Mouse (Mus musculus) neural tube, embryonic 12.5 days (tissue): ENCODE results near the gene Cadps. TPM values are rescaled to one million over a fixed set of nuclear protein-coding genes. Genes with fewer than 3 reads are reported as not detected.

Experiments used
- ATAC-seq: fragments of 200-750 bp; cut with Nextera tagmentation; 2 replicates; pipeline ENCODE4 v1.8.0; 2017; ENCODE audit warnings: low read depth, mild to moderate bottlenecking, moderate TSS enrichment, moderate library complexity; ENCODE audit not compliant: low FRiP score
- H3K27ac ChIP-seq: fragments of 300-500 bp; sonication (generic); 2 replicates; pipeline ENCODE4 v1.5.1; 2016
- H3K27me3 ChIP-seq: fragments of 300-500 bp; sonication (generic); replicated peaks from 2 replicates; pipeline ENCODE4 v1.6.1; 2016; ENCODE audit warnings: mild to moderate bottlenecking
- H3K36me3 ChIP-seq: fragments of 300-500 bp; sonication (generic); 2 replicates; pipeline ENCODE4 v1.6.1; 2016; ENCODE audit warnings: mild to moderate bottlenecking
- H3K4me1 ChIP-seq: fragments of 300-500 bp; sonication (generic); 2 replicates; pipeline ENCODE4 v1.6.1; 2016
- H3K4me2 ChIP-seq: fragments of 300-500 bp; sonication (generic); replicated peaks from 2 replicates; pipeline ENCODE4 v1.6.1; 2016; ENCODE audit warnings: mild to moderate bottlenecking
- H3K4me3 ChIP-seq: fragments of 300-500 bp; sonication (generic); 2 replicates; pipeline ENCODE4 v1.5.1; 2016
- H3K9ac ChIP-seq: fragments of 300-500 bp; sonication (generic); 2 replicates; pipeline ENCODE4 v1.6.1; 2016; ENCODE audit warnings: mild to moderate bottlenecking
- H3K9me3 ChIP-seq: fragments of 300-500 bp; sonication (generic); 2 replicates; pipeline ENCODE4 v1.6.1; 2016; ENCODE audit warnings: mild to moderate bottlenecking
- WGBS: fragments of 180-500 bp; shearing (Covaris S2); methylation state at CpG from one replicate; pipeline ENCODE4 v1.1.7; 2016; 5-methylcytosine and 5-hydroxymethylcytosine counted together
- polyA plus RNA-seq: library from polyadenylated mRNA; unstranded; fragments of >200 nt; fragmentation: Nextera tagmentation; extraction: Ambion mirVana; gene quantifications from 2 replicates; pipeline ENCODE4 v1.2.1, GENCODE M21; 2016

The Cadps gene
- polyA plus RNA-seq, 1 experiment from 2014 or later = 30.1 TPM

DNA sequence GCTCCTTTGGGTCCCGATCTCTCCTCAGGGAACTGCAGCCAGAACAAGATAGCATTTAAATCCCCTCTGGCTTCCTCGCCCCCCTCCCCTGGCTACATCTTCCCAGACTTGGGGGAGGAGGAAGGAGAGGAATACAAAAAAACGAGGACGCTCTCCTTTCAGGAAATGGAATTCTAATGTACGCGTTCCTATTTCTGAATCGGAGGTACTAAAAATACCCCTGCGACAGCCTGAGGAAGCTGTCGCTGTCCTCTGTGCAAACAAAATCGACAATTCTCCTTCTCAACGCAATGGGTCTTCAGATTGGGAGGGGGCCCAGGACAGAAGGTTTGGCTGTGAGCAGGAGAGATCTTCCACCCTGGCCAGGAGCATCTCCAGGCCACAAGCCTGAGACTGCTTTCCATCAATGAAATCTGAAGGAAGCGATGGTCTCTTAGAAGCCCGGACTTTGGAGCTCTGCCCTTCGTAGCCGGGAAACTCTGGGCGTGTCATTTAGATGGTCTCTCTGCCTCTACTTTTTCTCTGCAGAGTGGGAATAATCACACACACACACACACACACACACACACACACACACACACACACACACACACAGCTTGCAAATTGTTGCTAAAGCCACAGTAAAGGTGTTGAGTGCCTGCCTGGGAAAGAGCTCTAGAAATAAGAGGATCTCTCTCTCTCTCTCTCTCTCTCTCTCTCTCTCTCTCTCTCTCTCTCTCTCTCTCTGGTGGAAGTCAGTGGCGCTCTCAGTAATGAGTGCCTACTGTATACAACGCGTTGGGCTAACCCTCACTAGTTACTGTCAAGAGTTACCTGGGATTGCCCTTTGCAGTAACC lies 482.4 kb downstream of the Cadps start:
- no peaks in the 10 kb centered on the region for H3K9me3 ChIP-seq
- peaks cover 11% of the 10 kb centered on the region for H3K4me1 ChIP-seq
- ATAC-seq = no peak
- WGBS = under 1% methylated on average over 19 of the region's 19 CpGs
- no peaks in the 10 kb centered on the region for H3K36me3 ChIP-seq
- H3K4me3 ChIP-seq = no peak overlapping the region
- H3K27ac ChIP-seq = no peak overlapping the region
- H3K9ac ChIP-seq = no peak overlapping the region
- peaks cover 97% of the 10 kb centered on the region for H3K27me3 ChIP-seq
- H3K4me2 ChIP-seq = no peak overlapping the region

DNA sequence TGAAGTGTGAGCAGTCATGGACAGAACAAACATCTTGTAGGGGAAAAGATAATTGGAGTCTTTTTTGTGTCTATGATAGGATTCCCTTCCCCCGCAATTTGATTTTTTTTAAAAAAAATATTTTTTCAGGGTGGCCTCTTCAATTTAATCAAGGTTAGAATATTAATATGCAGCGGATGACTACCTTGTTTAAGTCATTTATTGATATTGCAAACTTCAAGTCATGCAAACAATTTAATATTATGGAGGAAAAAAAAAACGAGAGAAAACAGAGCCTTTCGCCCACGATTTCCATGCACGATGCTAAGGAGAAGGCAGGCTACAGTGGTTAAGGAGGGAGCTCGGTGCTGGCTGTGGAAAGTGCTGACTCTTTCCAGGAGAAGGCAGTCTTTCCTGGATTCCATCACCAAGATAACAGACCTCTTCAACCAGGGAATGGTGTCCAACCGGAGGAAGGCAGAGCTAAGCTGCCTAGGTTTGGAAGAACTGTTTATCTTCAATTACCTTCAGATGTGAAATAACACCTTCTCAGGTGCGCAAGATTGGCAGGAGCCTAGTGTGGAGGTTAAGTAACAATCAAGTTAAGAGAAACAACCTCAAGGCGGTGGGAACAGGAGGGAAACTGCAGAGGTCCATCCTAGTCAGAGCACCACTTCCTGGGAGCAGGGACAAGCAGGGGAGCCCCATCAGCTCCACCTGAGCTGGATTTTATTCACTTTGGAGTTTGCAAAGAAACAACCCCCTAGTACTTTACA lies 483.9 kb downstream of the Cadps start:
- Histone ChIP-seq H3K4me2 (no peak overlapping the region), H3K4me1 (no peaks in the 10 kb centered on the region), H3K9ac (no peak overlapping the region), H3K9me3 (no peaks in the 10 kb centered on the region), H3K27ac (no peak overlapping the region), H3K27me3 (peaks cover 97% of the 10 kb centered on the region), H3K4me3 (no peak overlapping the region), H3K36me3 (no peaks in the 10 kb centered on the region)
- WGBS = 2% methylated on average over 10 of the region's 10 CpGs
- ATAC-seq = no peak

GRCm38 (mm10) chr14:12337998-12338809 lies 484.7 kb downstream of the Cadps start:
- Histone ChIP-seq H3K4me3 (no peak overlapping the region), H3K4me2 (no peak overlapping the region), H3K4me1 (no peaks in the 10 kb centered on the region), H3K27ac (no peak overlapping the region), H3K9ac (no peak overlapping the region), H3K36me3 (no peaks in the 10 kb centered on the region), H3K9me3 (no peaks in the 10 kb centered on the region), H3K27me3 (peaks cover 95% of the 10 kb centered on the region)
- WGBS = 2% methylated on average over 16 of the region's 16 CpGs
- peak; percentile 67 for ATAC-seq

- Histone ChIP-seq H3K4me3 (no peak overlapping the region), H3K27me3 (peaks cover 93% of the 10 kb centered on the region), H3K36me3 (no peaks in the 10 kb centered on the region), H3K4me2 (no peak overlapping the region), H3K9ac (no peak overlapping the region), H3K27ac (no peak overlapping the region), H3K4me1 (no peaks in the 10 kb centered on the region), H3K9me3 (no peaks in the 10 kb centered on the region)
- WGBS = 1% methylated on average over 8 of the region's 8 CpGs
- no peak for ATAC-seq
These were observed 485.4 kb downstream of the Cadps start for GRCm38 (mm10) chr14:12337421-12337997.

GRCm38 (mm10) chr14:12334925-12335324 lies 488.0 kb downstream of the Cadps start:
- Histone ChIP-seq H3K9ac (no peak overlapping the region), H3K9me3 (no peaks in the 10 kb centered on the region), H3K27ac (no peak overlapping the region), H3K4me2 (no peak overlapping the region), H3K27me3 (peaks cover 76% of the 10 kb centered on the region), H3K36me3 (no peaks in the 10 kb centered on the region), H3K4me3 (no peak overlapping the region), H3K4me1 (no peaks in the 10 kb centered on the region)
- WGBS = 48% methylated on average over 7 of the region's 7 CpGs
- no peak for ATAC-seq

DNA sequence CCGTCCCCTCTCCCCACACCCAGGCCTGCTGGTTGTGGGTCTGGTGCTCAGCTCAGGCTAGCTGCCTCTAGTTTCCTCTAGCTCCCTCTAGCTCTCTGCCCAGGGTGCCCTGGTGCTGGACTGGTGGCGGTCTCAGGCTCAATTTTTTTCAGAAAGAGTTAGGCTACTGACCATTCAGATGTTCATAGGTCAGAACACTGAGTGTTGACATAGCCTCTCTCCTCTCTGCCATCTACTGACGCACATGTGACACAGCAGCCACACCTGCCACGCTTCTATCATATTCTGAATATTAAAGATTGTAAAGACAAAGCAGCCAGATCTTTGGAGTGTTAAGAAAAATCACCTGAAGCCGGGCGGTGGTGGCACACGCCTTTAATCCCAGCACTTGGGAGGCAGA lies 489.3 kb downstream of the Cadps start:
- no peak overlapping the region for H3K9ac ChIP-seq
- WGBS = 82% methylated on average over 7 of the region's 7 CpGs
- H3K4me1 ChIP-seq = no peaks in the 10 kb centered on the region
- peaks cover 65% of the 10 kb centered on the region for H3K27me3 ChIP-seq
- no peak for ATAC-seq
- no peak overlapping the region for H3K4me3 ChIP-seq
- H3K36me3 ChIP-seq = no peaks in the 10 kb centered on the region
- H3K4me2 ChIP-seq = no peak overlapping the region
- H3K27ac ChIP-seq = no peak overlapping the region
- no peaks in the 10 kb centered on the region for H3K9me3 ChIP-seq
